Mouse (Mus musculus) left cerebral cortex, adult 9 months (tissue): ENCODE results near the gene Dedd.

Source experiments
- DNase-seq, 2 experiments: peaks; one replicate each; pipeline ENCODE4 v3.0.0; 2022; ENCODE audit warnings: low spot score in 2 of 2

Gene Dedd

GRCm38 (mm10) chr1:171360656-171361055 is 31.7 kb downstream of the Dedd start, which contains the start of gene Klhdc9:
Klhdc9 (minus strand) TSS chr1:171360798.
- peak; percentile 92 to 94 for DNase-seq

- peak; percentile 51 to 77 for DNase-seq
Observed at GRCm38 (mm10) chr1:171361106-171362103, 32.5 kb downstream of the Dedd start.

GRCm38 (mm10) chr1:171365934-171366333 is 37.0 kb downstream of the Dedd start:
- DNase-seq, result no peak

GRCm38 (mm10) chr1:171369845-171370556 is 41.1 kb downstream of the Dedd start, which contains the start of gene Nectin4:
Nectin4 (plus strand) TSS chr1:171370099.
- DNase-seq, result no peak

- DNase-seq, result no peak
Observed at GRCm38 (mm10) chr1:171372880-171373279, 43.9 kb downstream of the Dedd start.

- no peak for DNase-seq
Observed at GRCm38 (mm10) chr1:171373946-171374345, 45.0 kb downstream of the Dedd start.

GRCm38 (mm10) chr1:171375646-171376097 is 46.7 kb downstream of the Dedd start:
- DNase-seq, result no peak

- DNase-seq, result no peak
Observed at GRCm38 (mm10) chr1:171378298-171378697, 49.4 kb downstream of the Dedd start.

- DNase-seq, result peak in 1 of 2 experiments; percentile 80
Observed at GRCm38 (mm10) chr1:171379935-171380599, 51.1 kb downstream of the Dedd start.

GRCm38 (mm10) chr1:171382096-171382620 is 53.2 kb downstream of the Dedd start:
- DNase-seq, result no peak

- no peak for DNase-seq
Observed at GRCm38 (mm10) chr1:171384361-171384760, 55.4 kb downstream of the Dedd start.

- no peak for DNase-seq
Observed at GRCm38 (mm10) chr1:171385171-171385570, 56.2 kb downstream of the Dedd start.

- no peak for DNase-seq
Observed at GRCm38 (mm10) chr1:171387099-171387498, 58.2 kb downstream of the Dedd start.

- DNase-seq, result peak; percentile 27 to 36
Observed at GRCm38 (mm10) chr1:171388376-171389102, 59.6 kb downstream of the Dedd start, which contains the start of gene Arhgap30. Arhgap30 (plus strand) TSS chr1:171388954.

- no peak for DNase-seq
Observed at GRCm38 (mm10) chr1:171390101-171390500, 61.2 kb downstream of the Dedd start.
